Comparison of ENCODE assay signal across 9 mouse cellular contexts in genomic region chr6:145179665-145180064, GRCm38 (mm10). TPM values are rescaled to one million over a fixed set of nuclear protein-coding genes. Genes with fewer than 3 reads are reported as not detected.
A peak's percentile ranks its signal among the peaks of the same experiment; 100 is the strongest.
DNase-seq lines count a peak whose midpoint lies in the region; ATAC-seq and TF ChIP-seq lines count a peak whose summit lies in the region.
"Had no signal": no experiment of that assay in that cellular context is flagged by ENCODE, and none has a peak within 500 bp of the region (broad histone marks: within the 10 kb centered on the region; RNA-seq: fewer than 3 reads in every experiment).

No protein-coding gene starts in this region.

- no peaks in the 10 kb centered on the region for H3K9me3 ChIP-seq in CH12.LX (replicated peaks; ENCODE audit: low read length)
- H3K9me3 ChIP-seq in neural tube, embryonic 11.5 days (ENCODE audit: control insufficient read depth, low read length) = no peaks in the 10 kb centered on the region
- H3K9me3 ChIP-seq: limb, embryonic 15.5 days had no signal

- peak in 1 of 2 experiments; percentile 51 for DNase-seq in layer of hippocampus, adult 2 months (ENCODE audit: low spot score in 2 of 2)
- DNase-seq in layer of hippocampus, postnatal 36 days = no peak
- DNase-seq in CH12.LX (ENCODE audit: extremely low read depth) = peak; percentile 66
- DNase-seq in adrenal gland, postnatal 10 days = peak; percentile 76
- peak; percentile 87 for DNase-seq in kidney, postnatal 4 days
- DNase-seq in neural tube, embryonic 11.5 days (ENCODE audit: low spot score) = peak; percentile 69

- dilution Hi-C loops in CH12.LX (cut with MboI; ENCODE audit: extremely low pct_ligation_motif_present, extremely low pct_unique_long_range_greater_than_20kb, low sequenced_read_pairs) = no loop called here

- no peak for TF ChIP-seq POLR2A in CH12.LX (IDR thresholded peaks at IDR 0.05; ENCODE audit: low read depth, low read length)

- H3K27ac ChIP-seq in layer of hippocampus, adult 2 months = no peak overlapping the region
- no peak overlapping the region for H3K27ac ChIP-seq in CH12.LX (ENCODE audit: insufficient read depth, low read depth)
- H3K27ac ChIP-seq in neural tube, embryonic 11.5 days (ENCODE audit: low read depth, low read length) = no peak overlapping the region
- H3K27ac ChIP-seq: limb, embryonic 15.5 days had no signal

- H3K9ac ChIP-seq in CH12.LX (ENCODE audit: insufficient read depth, low read depth) = no peak overlapping the region
- no peak overlapping the region for H3K9ac ChIP-seq in neural tube, embryonic 11.5 days (ENCODE audit: low read length)
- H3K9ac ChIP-seq: limb, embryonic 15.5 days had no signal

- peak; percentile 71 for TF ChIP-seq RAD21 in CH12.LX (IDR thresholded peaks at IDR 0.05; ENCODE audit: low read depth, low read length)

- TF ChIP-seq EP300 in CH12.LX (IDR thresholded peaks at IDR 0.05; ENCODE audit: low read length) = no peak

- ATAC-seq in erythroblast, adult 5-6 weeks (replicated peaks; ENCODE audit: low FRiP score, poor library complexity, severe bottlenecking) = 0 out of 2 replicates have a peak, but pooled peaks have one; percentile 51
- ATAC-seq in neural tube, embryonic 11.5 days (ENCODE audit: insufficient read depth, low FRiP score, low TSS enrichment) = no peak
- ATAC-seq in erythroid progenitor cell, adult 5-6 weeks (replicated peaks; ENCODE audit: low FRiP score, poor library complexity, severe bottlenecking) = no peak

- 23% methylated on average over 6 of the region's 6 CpGs for WGBS in neural tube, embryonic 11.5 days

- H3K36me3 ChIP-seq in CH12.LX (replicated peaks in 1 of 2; ENCODE audit: control insufficient read depth in 1 of 2, insufficient read depth in 1 of 2, low read length in 1 of 2) = peaks cover 19 to 42% of the 10 kb centered on the region in 2 experiments
- H3K36me3 ChIP-seq in neural tube, embryonic 11.5 days (ENCODE audit: control insufficient read depth, insufficient read depth, low read length) = no peaks in the 10 kb centered on the region
- H3K36me3 ChIP-seq: limb, embryonic 15.5 days had no signal

- H3K4me1 ChIP-seq in CH12.LX (ENCODE audit: control insufficient read depth in 1 of 2, insufficient read depth in 2 of 2) = peaks cover 0 to 27% of the 10 kb centered on the region in 2 experiments; a peak in 2 of 4 replicates
- 0 out of 2 replicates have a peak, but pooled peaks cover 2% of the 10 kb centered on the region for H3K4me1 ChIP-seq in neural tube, embryonic 11.5 days (ENCODE audit: control insufficient read depth, insufficient read depth, low read length)

- no peaks in the 10 kb centered on the region for H3K27me3 ChIP-seq in CH12.LX (replicated peaks)
- no peaks in the 10 kb centered on the region for H3K27me3 ChIP-seq in neural tube, embryonic 11.5 days (ENCODE audit: control insufficient read depth, insufficient read depth, low read length)
- H3K27me3 ChIP-seq: limb, embryonic 15.5 days had no signal

- H3K4me3 ChIP-seq in layer of hippocampus, adult 2 months = no peak overlapping the region
- no peak overlapping the region for H3K4me3 ChIP-seq in CH12.LX (replicated peaks in 1 of 3; ENCODE audit: low read depth in 2 of 3, low read length in 2 of 3, poor library complexity in 1 of 3)
- H3K4me3 ChIP-seq in neural tube, embryonic 11.5 days (ENCODE audit: low read depth, low read length) = no peak overlapping the region
- H3K4me3 ChIP-seq: limb, embryonic 15.5 days had no signal

- in situ Hi-C loops in CH12.LX (cut with MboI; ENCODE audit: low pct_ligation_motif_present, low pct_unique_long_range_greater_than_20kb, low sequenced_read_pairs) = loop anchor here (5.0 kb wide), 1 partner anchor 87 kb away; no protein-coding TSS in a partner anchor

- H3K4me2 ChIP-seq in CH12.LX (ENCODE audit: insufficient read depth, low read depth, poor library complexity, severe bottlenecking) = no peak overlapping the region
- H3K4me2 ChIP-seq in neural tube, embryonic 11.5 days (ENCODE audit: low read depth) = no peak overlapping the region
- H3K4me2 ChIP-seq: limb, embryonic 15.5 days had no signal

- H3K79me2 ChIP-seq in CH12.LX (replicated peaks; ENCODE audit: control insufficient read depth, extremely low read depth, insufficient read depth, poor library complexity, severe bottlenecking) = no peaks in the 10 kb centered on the region

- TF ChIP-seq CTCF in layer of hippocampus, adult 2 months (conservative IDR thresholded peaks at IDR 0.05) = peak; percentile 84
- peak; percentile 59 to 80 for TF ChIP-seq CTCF in CH12.LX (conservative IDR thresholded peaks at IDR 0.05 in 1 of 2, IDR thresholded peaks at IDR 0.05 in 1 of 2; ENCODE audit: low read depth in 2 of 2, low read length in 2 of 2)

TF ChIP-seq in CH12.LX, 34 proteins besides CTCF, POLR2A, EP300 and RAD21:
- TF ChIP-seq POLR2AphosphoS2 (IDR thresholded peaks at IDR 0.05; ENCODE audit: low read depth, low read length) = no peak
- peak; percentile 25; the same call in 1 of the 2 replicates for TF ChIP-seq ZC3H11A (IDR thresholded peaks at IDR 0.05; ENCODE audit: low read depth, low read length)
- no peak for TF ChIP-seq NELFE (IDR thresholded peaks at IDR 0.05; ENCODE audit: low read depth, low read length)
- peak; percentile 83 for TF ChIP-seq SMC3 (IDR thresholded peaks at IDR 0.05; ENCODE audit: low read depth, low read length)
- TF ChIP-seq HCFC1 (IDR thresholded peaks at IDR 0.05; ENCODE audit: low read depth, low read length) = no peak

RNA-seq across cellular contexts. Expression of gene Casc1, which starts 31.1 kb away (rescaled TPM):
- 1 to 10 TPM; 1.4 to 1.9 TPM for total RNA-seq in layer of hippocampus, adult 2 months (2021)
- total RNA-seq in layer of hippocampus, postnatal 36 days (2021) = 1 to 10 TPM; 1.2 to 1.9 TPM
- total RNA-seq in CH12.LX (2012; rRNA removed) = 0.21 and 0.25 TPM in 2 replicates
- total RNA-seq in CH12.LX (2014; rRNA removed) = 0.21 and 0.30 TPM in 2 replicates
- polyA plus RNA-seq in CH12.LX (2012; ENCODE audit: insufficient read length, low read depth) = 0.33 and 0.41 TPM in 2 replicates
- under 1 TPM; 0.27 to 0.79 TPM for total RNA-seq in adrenal gland, postnatal 10 days (2021)
- not detected in 2 replicates for total RNA-seq in erythroblast, adult 5-6 weeks (2015; ENCODE audit: low replicate concordance)
- total RNA-seq in erythroblast, adult 5-6 weeks (2017; ENCODE audit: low replicate concordance) = not detected in 2 replicates
- polyA plus RNA-seq in neural tube, embryonic 11.5 days (2014; fragmentation: Nextera tagmentation; extraction: Ambion mirVana) = 0.36 and 1.3 TPM in 2 replicates
- total RNA-seq in erythroid progenitor cell, adult 5-6 weeks (2015; ENCODE audit: low replicate concordance) = 2.9 TPM in 2 replicates
- total RNA-seq in erythroid progenitor cell, adult 5-6 weeks (2017; ENCODE audit: low replicate concordance) = 0.45 and 4.4 TPM in 2 replicates

RNA-seq across cellular contexts. Expression of gene Etfrf1, which starts 31.3 kb away (rescaled TPM):
- 10 to 100 TPM; 21.9 to 28.1 TPM for total RNA-seq in layer of hippocampus, adult 2 months (2021)
- total RNA-seq in layer of hippocampus, postnatal 36 days (2021) = 10 to 100 TPM; 20.6 to 21.1 TPM
- 10.8 and 11.6 TPM in 2 replicates for total RNA-seq in CH12.LX (2012; rRNA removed)
- 29.9 and 35.7 TPM in 2 replicates for total RNA-seq in CH12.LX (2014; rRNA removed)
- 20.2 and 21.9 TPM in 2 replicates for polyA plus RNA-seq in CH12.LX (2012; ENCODE audit: insufficient read length, low read depth)
- 100 to 1,000 TPM; 143 to 163 TPM for total RNA-seq in adrenal gland, postnatal 10 days (2021)
- total RNA-seq in erythroblast, adult 5-6 weeks (2015; ENCODE audit: low replicate concordance) = 4.6 and 32.9 TPM in 2 replicates
- 1.4 and 3.1 TPM in 2 replicates for total RNA-seq in erythroblast, adult 5-6 weeks (2017; ENCODE audit: low replicate concordance)
- polyA plus RNA-seq in neural tube, embryonic 11.5 days (2014; fragmentation: Nextera tagmentation; extraction: Ambion mirVana) = 32.7 and 33.4 TPM in 2 replicates
- 2.5 and 3.2 TPM in 2 replicates for total RNA-seq in erythroid progenitor cell, adult 5-6 weeks (2015; ENCODE audit: low replicate concordance)
- 6.5 and 21.9 TPM in 2 replicates for total RNA-seq in erythroid progenitor cell, adult 5-6 weeks (2017; ENCODE audit: low replicate concordance)

Comparison
In these comparisons a context has a peak if more than half of its experiments do, and no peak if none do; other contexts are left out.
1. DNase-seq: peak in CH12.LX (single experiment), adrenal gland, postnatal 10 days (single experiment), kidney, postnatal 4 days (2 of 2) and neural tube, embryonic 11.5 days (single experiment); none in layer of hippocampus, postnatal 36 days (0 of 2).